Mouse (Mus musculus): ENCODE data around the gene Tppp3.

Tppp3 gene

GRCm38 (mm10) chr8:105470681-105471313, 529 bp downstream of the Tppp3 start:
- in situ Hi-C loops (cut with MboI; ENCODE audit: low pct_unique_long_range_greater_than_20kb in 1 of 2, low sequenced_read_pairs in 2 of 2, unreplicated experiment in 1 of 2), result loop anchor here in 1 of 2 experiments (5.0 kb wide), 1 partner anchor 33 kb away; no protein-coding TSS in a partner anchor

GRCm38 (mm10) chr8:105470262-105470661, 1.1 kb downstream of the Tppp3 start:
- in situ Hi-C loops (cut with MboI; ENCODE audit: low pct_unique_long_range_greater_than_20kb in 1 of 2, low sequenced_read_pairs in 2 of 2, unreplicated experiment in 1 of 2), result loop anchor here in 1 of 2 experiments (5.0 kb wide), 1 partner anchor 33 kb away; no protein-coding TSS in a partner anchor

GRCm38 (mm10) chr8:105469816-105470215, 1.5 kb downstream of the Tppp3 start:
- in situ Hi-C loops (cut with MboI; ENCODE audit: low pct_unique_long_range_greater_than_20kb in 1 of 2, low sequenced_read_pairs in 2 of 2, unreplicated experiment in 1 of 2), result loop anchor here in 1 of 2 experiments (5.0 kb wide), 1 partner anchor 33 kb away; no protein-coding TSS in a partner anchor

- in situ Hi-C loops (cut with MboI; ENCODE audit: low pct_unique_long_range_greater_than_20kb in 1 of 2, low sequenced_read_pairs in 2 of 2, unreplicated experiment in 1 of 2), result no loop called here
Observed at GRCm38 (mm10) chr8:105469041-105469695, 2.2 kb downstream of the Tppp3 start.

GRCm38 (mm10) chr8:105468002-105468720, 3.2 kb downstream of the Tppp3 start:
- in situ Hi-C loops (cut with MboI; ENCODE audit: low pct_unique_long_range_greater_than_20kb in 1 of 2, low sequenced_read_pairs in 2 of 2, unreplicated experiment in 1 of 2), result no loop called here

GRCm38 (mm10) chr8:105467396-105467985, 3.8 kb downstream of the Tppp3 start:
- in situ Hi-C loops (cut with MboI; ENCODE audit: low pct_unique_long_range_greater_than_20kb in 1 of 2, low sequenced_read_pairs in 2 of 2, unreplicated experiment in 1 of 2), result no loop called here

- in situ Hi-C loops (cut with MboI; ENCODE audit: low pct_unique_long_range_greater_than_20kb in 1 of 2, low sequenced_read_pairs in 2 of 2, unreplicated experiment in 1 of 2), result no loop called here
Observed at GRCm38 (mm10) chr8:105466700-105467291, 4.5 kb downstream of the Tppp3 start.

GRCm38 (mm10) chr8:105466246-105466645, 5.1 kb downstream of the Tppp3 start:
- in situ Hi-C loops (cut with MboI; ENCODE audit: low pct_unique_long_range_greater_than_20kb in 1 of 2, low sequenced_read_pairs in 2 of 2, unreplicated experiment in 1 of 2), result no loop called here

- in situ Hi-C loops (cut with MboI; ENCODE audit: low pct_unique_long_range_greater_than_20kb in 1 of 2, low sequenced_read_pairs in 2 of 2, unreplicated experiment in 1 of 2), result no loop called here
Observed at GRCm38 (mm10) chr8:105464595-105464994, 6.7 kb downstream of the Tppp3 start.

- in situ Hi-C loops (cut with MboI; ENCODE audit: low pct_unique_long_range_greater_than_20kb in 1 of 2, low sequenced_read_pairs in 2 of 2, unreplicated experiment in 1 of 2), result no loop called here
Observed at GRCm38 (mm10) chr8:105461085-105461803, 10.1 kb downstream of the Tppp3 start.

GRCm38 (mm10) chr8:105455218-105455617, 16.1 kb downstream of the Tppp3 start:
- in situ Hi-C loops (cut with MboI; ENCODE audit: low pct_unique_long_range_greater_than_20kb in 1 of 2, low sequenced_read_pairs in 2 of 2, unreplicated experiment in 1 of 2), result no loop called here

GRCm38 (mm10) chr8:105454088-105454487, 17.2 kb downstream of the Tppp3 start:
- in situ Hi-C loops (cut with MboI; ENCODE audit: low pct_unique_long_range_greater_than_20kb in 1 of 2, low sequenced_read_pairs in 2 of 2, unreplicated experiment in 1 of 2), result no loop called here

GRCm38 (mm10) chr8:105453296-105453695, 18.0 kb downstream of the Tppp3 start:
- in situ Hi-C loops (cut with MboI; ENCODE audit: low pct_unique_long_range_greater_than_20kb in 1 of 2, low sequenced_read_pairs in 2 of 2, unreplicated experiment in 1 of 2), result no loop called here

GRCm38 (mm10) chr8:105451903-105452603, 19.3 kb downstream of the Tppp3 start:
- in situ Hi-C loops (cut with MboI; ENCODE audit: low pct_unique_long_range_greater_than_20kb in 1 of 2, low sequenced_read_pairs in 2 of 2, unreplicated experiment in 1 of 2), result no loop called here

- in situ Hi-C loops (cut with MboI; ENCODE audit: low pct_unique_long_range_greater_than_20kb in 1 of 2, low sequenced_read_pairs in 2 of 2, unreplicated experiment in 1 of 2), result no loop called here
Observed at GRCm38 (mm10) chr8:105450977-105451376, 20.3 kb downstream of the Tppp3 start.

GRCm38 (mm10) chr8:105448596-105448995, 22.7 kb downstream of the Tppp3 start:
- in situ Hi-C loops (cut with MboI; ENCODE audit: low pct_unique_long_range_greater_than_20kb in 1 of 2, low sequenced_read_pairs in 2 of 2, unreplicated experiment in 1 of 2), result no loop called here

- in situ Hi-C loops (cut with MboI; ENCODE audit: low pct_unique_long_range_greater_than_20kb in 1 of 2, low sequenced_read_pairs in 2 of 2, unreplicated experiment in 1 of 2), result no loop called here
Observed at GRCm38 (mm10) chr8:105448188-105448587, 23.1 kb downstream of the Tppp3 start.
